Mouse (Mus musculus) adrenal gland, postnatal 25 days (tissue): ENCODE data around the gene Ap2b1. TPM values are rescaled to one million over a fixed set of nuclear protein-coding genes. Genes with fewer than 3 reads are reported as not detected.

Experiments
- DNase-seq: peaks from one replicate; pipeline ENCODE4 v3.0.0; 2021; ENCODE audit warnings: mixed read lengths
- total RNA-seq: library from RNA; stranded (reverse); gene quantifications from 2 replicates; pipeline ENCODE4 v1.2.3, GENCODE M21; 2021

The Ap2b1 gene
- total RNA-seq, 1 experiment from 2014 or later: 107 TPM

GRCm38 (mm10) chr11:83398724-83399123 lies 99.9 kb downstream of the Ap2b1 start:
- DNase-seq: no peak

- no peak for DNase-seq
Observed at GRCm38 (mm10) chr11:83403787-83404186, 105.0 kb downstream of the Ap2b1 start.

- DNase-seq: no peak
Observed at GRCm38 (mm10) chr11:83406391-83406790, 107.6 kb downstream of the Ap2b1 start.

- DNase-seq: no peak
Observed at GRCm38 (mm10) chr11:83408242-83408641, 109.4 kb downstream of the Ap2b1 start.

GRCm38 (mm10) chr11:83409087-83409754 lies 110.4 kb downstream of the Ap2b1 start, which contains the start of gene Rasl10b:
Rasl10b (plus strand) TSS chr11:83409137.
- DNase-seq: peak; percentile 48

GRCm38 (mm10) chr11:83409792-83410291 lies 111.0 kb downstream of the Ap2b1 start:
- DNase-seq: no peak

- no peak for DNase-seq
Observed at GRCm38 (mm10) chr11:83410510-83410909, 111.7 kb downstream of the Ap2b1 start.

GRCm38 (mm10) chr11:83417080-83417479 lies 118.3 kb downstream of the Ap2b1 start:
- peak; percentile 65 for DNase-seq

- DNase-seq: no peak
Observed at GRCm38 (mm10) chr11:83417708-83418107, 118.9 kb downstream of the Ap2b1 start.

- no peak for DNase-seq
Observed at GRCm38 (mm10) chr11:83418566-83418965, 119.7 kb downstream of the Ap2b1 start.

- no peak for DNase-seq
Observed at GRCm38 (mm10) chr11:83420338-83420737, 121.5 kb downstream of the Ap2b1 start.

GRCm38 (mm10) chr11:83421305-83421704 lies 122.5 kb downstream of the Ap2b1 start:
- peak; percentile 82 for DNase-seq

GRCm38 (mm10) chr11:83424681-83425080 lies 125.9 kb downstream of the Ap2b1 start:
- DNase-seq: peak; percentile 69

- DNase-seq: no peak
Observed at GRCm38 (mm10) chr11:83426964-83427363, 128.1 kb downstream of the Ap2b1 start.

GRCm38 (mm10) chr11:83429355-83429754 lies 130.5 kb downstream of the Ap2b1 start, which contains the start of gene Gas2l2:
Gas2l2 (minus strand) TSS chr11:83429455.
- no peak for DNase-seq

- no peak for DNase-seq
Observed at GRCm38 (mm10) chr11:83432533-83432932, 133.7 kb downstream of the Ap2b1 start.

GRCm38 (mm10) chr11:83437377-83437776 lies 138.6 kb downstream of the Ap2b1 start, which contains the start of gene 1700020L24Rik:
1700020L24Rik (plus strand) TSS chr11:83437677.
- DNase-seq: no peak

- no peak for DNase-seq
Observed at GRCm38 (mm10) chr11:83439426-83440060, 140.7 kb downstream of the Ap2b1 start.

- peak; percentile 86 for DNase-seq
Observed at GRCm38 (mm10) chr11:83440081-83441064, 141.5 kb downstream of the Ap2b1 start.

GRCm38 (mm10) chr11:83441235-83441634 lies 142.4 kb downstream of the Ap2b1 start:
- peak; percentile 59 for DNase-seq

- DNase-seq: peak; percentile 63
Observed at GRCm38 (mm10) chr11:83442596-83443267, 143.9 kb downstream of the Ap2b1 start.

GRCm38 (mm10) chr11:83443824-83444223 lies 145.0 kb downstream of the Ap2b1 start:
- no peak for DNase-seq
